Mouse (Mus musculus) gastrocnemius, postnatal 14 days (tissue): ENCODE measurements at regions not wholly inside any gene's neighbourhood (a gene's known extent, or its start where the extent isn't known, plus 50 kb on each side); places are given as distances from the start of the nearest gene placed in this dataset.
A peak's percentile ranks its signal among the peaks of the same experiment; 100 is the strongest.

Source experiments
- DNase-seq: peaks from one replicate; pipeline ENCODE4 v3.0.0; 2021; ENCODE audit warnings: mixed read lengths
- intact Hi-C: fragments of 180-260 bp; cut with DNase I; formaldehyde crosslinking; loops from one replicate; pipeline ENCODE4 v1.15.1; 2025; ENCODE audit warnings: low total_unique reads

- DNase-seq, result no peak
- intact Hi-C loops, result no loop called here
These were observed 229.8 kb downstream of the Trib2 start for GRCm38 (mm10) chr12:15586706-15587442.

- DNase-seq, result no peak
- intact Hi-C loops, result no loop called here
These were observed 230.9 kb downstream of the Trib2 start for GRCm38 (mm10) chr12:15585845-15586244.

- DNase-seq, result no peak
- intact Hi-C loops, result no loop called here
These were observed 232.0 kb downstream of the Trib2 start for GRCm38 (mm10) chr12:15584721-15585120.

GRCm38 (mm10) chr12:15566785-15567109, 250.0 kb downstream of the Trib2 start:
- intact Hi-C loops, result no loop called here
- no peak for DNase-seq

GRCm38 (mm10) chr12:15565941-15566784, 250.6 kb downstream of the Trib2 start:
- no peak for DNase-seq
- intact Hi-C loops, result no loop called here

- no peak for DNase-seq
- intact Hi-C loops, result no loop called here
These were observed 253.9 kb downstream of the Trib2 start for GRCm38 (mm10) chr12:15562826-15563225.

- intact Hi-C loops, result no loop called here
- no peak for DNase-seq
These were observed 261.3 kb downstream of the Trib2 start for GRCm38 (mm10) chr12:15555471-15555870.

- no peak for DNase-seq
- intact Hi-C loops, result no loop called here
These were observed 263.1 kb downstream of the Trib2 start for GRCm38 (mm10) chr12:15553681-15554007.

GRCm38 (mm10) chr12:15552979-15553680, 263.6 kb downstream of the Trib2 start:
- intact Hi-C loops, result no loop called here
- DNase-seq, result no peak

- intact Hi-C loops, result no loop called here
- DNase-seq, result no peak
These were observed 264.5 kb downstream of the Trib2 start for GRCm38 (mm10) chr12:15552210-15552609.

GRCm38 (mm10) chr12:15551281-15551900, 265.3 kb downstream of the Trib2 start:
- no peak for DNase-seq
- intact Hi-C loops, result no loop called here

GRCm38 (mm10) chr12:15544351-15544750, 272.4 kb downstream of the Trib2 start:
- intact Hi-C loops, result no loop called here
- no peak for DNase-seq

- intact Hi-C loops, result no loop called here
- no peak for DNase-seq
These were observed 274.2 kb downstream of the Trib2 start for GRCm38 (mm10) chr12:15542486-15542885.

GRCm38 (mm10) chr12:15536852-15537368, 279.8 kb downstream of the Trib2 start:
- intact Hi-C loops, result loop anchor here (5.0 to 10.0 kb wide), 2 partner anchors 970 to 998 kb away; no protein-coding TSS in a partner anchor
- DNase-seq, result no peak

GRCm38 (mm10) chr12:15536247-15536646, 280.5 kb downstream of the Trib2 start:
- intact Hi-C loops, result loop anchor here (5.0 to 10.0 kb wide), 2 partner anchors 971 to 999 kb away; no protein-coding TSS in a partner anchor
- no peak for DNase-seq

GRCm38 (mm10) chr12:15535822-15536221, 280.9 kb downstream of the Trib2 start:
- intact Hi-C loops, result loop anchor here (5.0 to 10.0 kb wide), 2 partner anchors 971 to 999 kb away; no protein-coding TSS in a partner anchor
- peak; percentile 79 for DNase-seq

- intact Hi-C loops, result no loop called here
- DNase-seq, result no peak
These were observed 295.8 kb downstream of the Trib2 start for GRCm38 (mm10) chr12:15520783-15521407.

- intact Hi-C loops, result no loop called here
- DNase-seq, result no peak
These were observed 304.7 kb downstream of the Trib2 start for GRCm38 (mm10) chr12:15511994-15512393.

GRCm38 (mm10) chr12:15507576-15507975, 309.1 kb downstream of the Trib2 start:
- no peak for DNase-seq
- intact Hi-C loops, result no loop called here
